Mouse (Mus musculus) lung, embryonic 16.5 days (tissue): ENCODE results near the gene Pih1d1. TPM values are rescaled to one million over a fixed set of nuclear protein-coding genes. Genes with fewer than 3 reads are reported as not detected.
A peak's percentile ranks its signal among the peaks of the same experiment; 100 is the strongest.

ENCODE experiments used
- ATAC-seq: fragments of 200-750 bp; cut with Nextera tagmentation; 2 replicates; pipeline ENCODE4 v1.8.0; 2017; ENCODE audit warnings: low read depth, mild to moderate bottlenecking, moderate library complexity
- H3K27ac ChIP-seq: fragments of 300-500 bp; sonication (generic); 2 replicates; pipeline ENCODE4 v1.5.1; 2014; ENCODE audit warnings: mild to moderate bottlenecking, control low read depth, low read length
- H3K27me3 ChIP-seq: fragments of 300-500 bp; sonication (generic); 2 replicates; pipeline ENCODE4 v1.6.1; 2014; ENCODE audit warnings: low read depth, low read length, mixed read lengths; ENCODE audit not compliant: control insufficient read depth, insufficient read depth
- H3K36me3 ChIP-seq: fragments of 300-500 bp; sonication (generic); 2 replicates; pipeline ENCODE4 v1.6.1; 2014; ENCODE audit warnings: low read length; ENCODE audit not compliant: control insufficient read depth, insufficient read depth
- H3K4me1 ChIP-seq: fragments of 300-500 bp; sonication (generic); replicated peaks from 2 replicates; pipeline ENCODE4 v1.6.1; 2014; ENCODE audit warnings: low read length, mixed read lengths; ENCODE audit not compliant: control insufficient read depth, insufficient read depth
- H3K4me2 ChIP-seq: fragments of 300-500 bp; sonication (generic); 2 replicates; pipeline ENCODE4 v1.6.1; 2014; ENCODE audit warnings: low read depth, low read length, control low read depth
- H3K4me3 ChIP-seq: fragments of 300-500 bp; sonication (generic); 2 replicates; pipeline ENCODE4 v1.5.1; 2014; ENCODE audit warnings: mild to moderate bottlenecking, low read length, control low read depth
- H3K9ac ChIP-seq: fragments of 300-500 bp; sonication (generic); 2 replicates; pipeline ENCODE4 v1.6.1; 2014; ENCODE audit warnings: low read length, control low read depth
- H3K9me3 ChIP-seq: fragments of 300-500 bp; sonication (generic); 2 replicates; pipeline ENCODE4 v1.6.1; 2016; ENCODE audit warnings: low read length; ENCODE audit not compliant: control insufficient read depth
- WGBS: fragments of 180-500 bp; shearing (Covaris S2); extraction: QIAGEN DNeasy Blood & Tissue Kit; methylation state at CpG from one replicate; pipeline ENCODE4 v1.1.7; 2014; 5-methylcytosine and 5-hydroxymethylcytosine counted together
- polyA plus RNA-seq: library from polyadenylated mRNA; unstranded; fragments of >200 nt; fragmentation: Nextera tagmentation; extraction: Ambion mirVana; gene quantifications from 2 replicates; pipeline ENCODE4 v1.2.1, GENCODE M21; 2015

Gene Pih1d1
- polyA plus RNA-seq, 1 experiment from 2014 or later: 100 TPM

GRCm38 (mm10) chr7:45160866-45161265, 6.8 kb downstream of the Pih1d1 start:
- 87% methylated on average over 3 of the region's 3 CpGs for WGBS
- H3K4me3 ChIP-seq: no peak overlapping the region
- no peak overlapping the region for H3K27ac ChIP-seq
- peaks cover 9% of the 10 kb centered on the region; the same call in 1 of the 2 replicates for H3K36me3 ChIP-seq
- no peak overlapping the region for H3K4me2 ChIP-seq
- peaks cover 6% of the 10 kb centered on the region for H3K4me1 ChIP-seq
- no peaks in the 10 kb centered on the region for H3K9me3 ChIP-seq
- peaks cover 35% of the 10 kb centered on the region for H3K27me3 ChIP-seq
- H3K9ac ChIP-seq: no peak overlapping the region
- ATAC-seq: no peak

GRCm38 (mm10) chr7:45161612-45162473, 7.7 kb downstream of the Pih1d1 start:
- Histone ChIP-seq H3K9ac (peak overlapping the region; percentile 56), H3K4me3 (peak overlapping the region; percentile 53), H3K4me1 (peaks cover 6% of the 10 kb centered on the region), H3K4me2 (peak overlapping the region; percentile 87), H3K36me3 (peaks cover 9% of the 10 kb centered on the region; the same call in 1 of the 2 replicates), H3K27me3 (peaks cover 45% of the 10 kb centered on the region), H3K9me3 (no peaks in the 10 kb centered on the region), H3K27ac (no peak overlapping the region)
- WGBS: 4% methylated on average over 35 of the region's 35 CpGs
- peak; percentile 93 for ATAC-seq

- H3K36me3 ChIP-seq: peaks cover 9% of the 10 kb centered on the region; the same call in 1 of the 2 replicates
- WGBS: 19% methylated on average over 6 of the region's 6 CpGs
- H3K4me1 ChIP-seq: peaks cover 6% of the 10 kb centered on the region
- peak overlapping the region; percentile 87 for H3K4me2 ChIP-seq
- peak overlapping the region; percentile 53 for H3K4me3 ChIP-seq
- H3K9me3 ChIP-seq: no peaks in the 10 kb centered on the region
- ATAC-seq: no peak; the same call in 1 of the 2 replicates
- H3K27me3 ChIP-seq: peaks cover 52% of the 10 kb centered on the region
- H3K9ac ChIP-seq: peak overlapping the region; percentile 56
- no peak overlapping the region for H3K27ac ChIP-seq
These were observed 8.4 kb downstream of the Pih1d1 start for GRCm38 (mm10) chr7:45162551-45162950.

- no peak overlapping the region for H3K4me3 ChIP-seq
- H3K9me3 ChIP-seq: no peaks in the 10 kb centered on the region
- ATAC-seq: no peak
- 69% methylated on average over 9 of the region's 9 CpGs for WGBS
- peaks cover 9% of the 10 kb centered on the region; the same call in 1 of the 2 replicates for H3K36me3 ChIP-seq
- no peak overlapping the region for H3K9ac ChIP-seq
- peaks cover 58% of the 10 kb centered on the region for H3K27me3 ChIP-seq
- H3K27ac ChIP-seq: no peak overlapping the region
- peaks cover 6% of the 10 kb centered on the region for H3K4me1 ChIP-seq
- no peak overlapping the region for H3K4me2 ChIP-seq
These were observed 9.0 kb downstream of the Pih1d1 start for GRCm38 (mm10) chr7:45162996-45163615.

GRCm38 (mm10) chr7:45163735-45164490, 9.8 kb downstream of the Pih1d1 start, which contains the start of gene Slc17a7:
TSS of gene Slc17a7 (plus strand) at chr7:45163949.
- Histone ChIP-seq H3K36me3 (peaks cover 9% of the 10 kb centered on the region; the same call in 1 of the 2 replicates), H3K9me3 (peaks cover 2% of the 10 kb centered on the region; the same call in 1 of the 2 replicates), H3K27me3 (peaks cover 66% of the 10 kb centered on the region), H3K4me2 (peak within 1 kb of the TSS; percentile 71), H3K27ac (no peak within 1 kb of the TSS), H3K4me1 (peaks cover 6% of the 10 kb centered on the region), H3K9ac (peak within 1 kb of the TSS; percentile 65), H3K4me3 (peak within 1 kb of the TSS; percentile 51)
- WGBS: 1% methylated on average over 37 of the region's 41 CpGs
- 0 out of 2 replicates have a peak, but pooled peaks have one; percentile 9 for ATAC-seq

- H3K4me2 ChIP-seq: no peak overlapping the region
- no peak overlapping the region for H3K4me3 ChIP-seq
- H3K4me1 ChIP-seq: peaks cover 6% of the 10 kb centered on the region
- H3K9me3 ChIP-seq: peaks cover 9% of the 10 kb centered on the region
- WGBS: 57% methylated on average over 5 of the region's 5 CpGs
- H3K9ac ChIP-seq: no peak overlapping the region
- no peak for ATAC-seq
- H3K27me3 ChIP-seq: peaks cover 75% of the 10 kb centered on the region
- H3K36me3 ChIP-seq: peaks cover 2% of the 10 kb centered on the region; the same call in 1 of the 2 replicates
- no peak overlapping the region for H3K27ac ChIP-seq
These were observed 10.7 kb downstream of the Pih1d1 start for GRCm38 (mm10) chr7:45164833-45165232.

GRCm38 (mm10) chr7:45165701-45166100, 11.6 kb downstream of the Pih1d1 start:
- no peaks in the 10 kb centered on the region for H3K36me3 ChIP-seq
- WGBS: 40% methylated on average over 11 of the region's 11 CpGs
- H3K4me3 ChIP-seq: no peak overlapping the region
- H3K9ac ChIP-seq: no peak overlapping the region
- no peak overlapping the region for H3K4me2 ChIP-seq
- H3K4me1 ChIP-seq: peaks cover 6% of the 10 kb centered on the region
- peaks cover 17% of the 10 kb centered on the region for H3K9me3 ChIP-seq
- H3K27me3 ChIP-seq: peaks cover 79% of the 10 kb centered on the region
- H3K27ac ChIP-seq: no peak overlapping the region
- ATAC-seq: no peak

- Histone ChIP-seq H3K36me3 (no peaks in the 10 kb centered on the region), H3K9me3 (peaks cover 17% of the 10 kb centered on the region), H3K4me3 (no peak overlapping the region), H3K9ac (no peak overlapping the region), H3K27me3 (peaks cover 83% of the 10 kb centered on the region), H3K27ac (no peak overlapping the region), H3K4me2 (no peak overlapping the region), H3K4me1 (peaks cover 6% of the 10 kb centered on the region)
- 30% methylated on average over 10 of the region's 10 CpGs for WGBS
- no peak for ATAC-seq
These were observed 12.9 kb downstream of the Pih1d1 start for GRCm38 (mm10) chr7:45166950-45167401.
